Mouse (Mus musculus): ENCODE data around the gene Igfbp6.
A peak's percentile ranks its signal among the peaks of the same experiment; 100 is the strongest.

Igfbp6 gene

DNA sequence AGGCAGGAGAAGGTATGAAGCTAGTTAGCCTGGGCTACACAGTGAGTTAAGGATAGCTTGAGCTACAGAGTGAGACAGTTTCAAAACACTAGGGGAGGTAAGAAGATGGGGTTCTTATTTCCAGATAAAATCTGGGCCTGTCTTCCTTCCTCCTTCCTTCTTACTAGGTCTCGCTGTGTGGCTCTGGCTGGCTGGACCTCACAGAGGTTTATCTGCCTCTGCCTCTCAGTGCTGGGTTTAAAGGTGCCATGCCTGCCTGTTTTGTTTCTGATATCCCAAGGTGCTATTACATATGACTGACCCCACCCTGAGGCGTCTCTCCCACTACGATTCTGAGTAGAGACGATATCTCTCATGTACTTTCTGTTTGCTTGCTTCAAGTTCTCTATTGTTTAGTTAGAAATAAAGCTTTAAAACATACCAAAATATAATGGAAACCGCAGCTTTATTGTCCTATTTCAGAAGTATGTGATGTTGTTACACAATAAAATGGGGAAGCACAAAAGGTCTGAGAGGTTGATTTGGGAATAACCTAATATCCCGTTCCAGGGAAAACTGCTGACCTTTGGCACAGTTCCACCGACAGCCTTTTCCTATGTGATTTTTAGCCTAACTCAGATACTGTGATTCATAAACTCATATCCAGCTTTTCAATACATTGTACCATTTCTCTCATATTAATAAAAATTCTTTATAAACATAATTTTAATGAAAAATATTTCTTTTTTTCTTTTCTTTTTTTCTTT, 32.6 kb downstream of the Igfbp6 start:
- no peak for DNase-seq (ENCODE audit: low spot score in 2 of 2)

DNA sequence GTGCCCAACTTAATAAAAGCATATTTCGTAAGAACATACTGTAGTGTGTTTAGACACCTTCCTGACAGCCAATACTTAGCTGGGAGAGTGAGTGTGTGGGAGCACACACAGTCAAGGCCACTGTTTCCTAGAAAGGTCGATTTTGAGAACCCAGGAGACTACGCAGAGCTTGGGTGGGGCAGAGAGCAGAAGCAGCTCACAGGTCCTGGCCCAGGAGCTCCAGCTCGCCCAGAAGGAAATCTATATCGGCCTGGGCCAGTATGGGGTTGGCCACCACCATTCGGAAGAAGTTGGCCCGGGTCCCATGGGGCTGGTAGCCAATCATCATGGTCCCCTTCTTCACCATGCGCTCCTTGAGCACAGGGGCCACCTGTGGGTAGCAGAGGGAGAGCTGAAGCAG, 33.3 kb downstream of the Igfbp6 start:
- no peak for DNase-seq (ENCODE audit: low spot score in 2 of 2)

DNA sequence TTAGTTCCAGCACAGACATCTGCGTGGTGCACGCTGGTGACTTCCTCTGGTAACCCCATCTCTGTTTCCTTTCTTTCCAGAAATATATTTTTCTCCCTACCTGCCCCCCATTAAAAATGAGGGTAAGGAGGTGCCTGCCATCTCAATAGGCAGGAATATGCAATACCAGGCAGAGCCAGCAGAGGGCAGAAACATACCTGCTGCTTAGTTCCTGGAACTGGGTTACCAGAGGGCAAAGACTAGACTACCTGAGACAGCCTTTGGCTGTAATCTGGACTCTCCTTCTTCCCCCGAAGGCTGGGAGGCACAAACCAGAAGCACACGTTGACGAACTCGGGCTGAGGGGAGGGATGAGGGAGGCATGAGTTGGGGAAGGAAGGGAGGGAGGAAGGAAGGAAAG, 34.1 kb downstream of the Igfbp6 start:
- DNase-seq (ENCODE audit: low spot score in 2 of 2): peak; percentile 68 to 82

DNA sequence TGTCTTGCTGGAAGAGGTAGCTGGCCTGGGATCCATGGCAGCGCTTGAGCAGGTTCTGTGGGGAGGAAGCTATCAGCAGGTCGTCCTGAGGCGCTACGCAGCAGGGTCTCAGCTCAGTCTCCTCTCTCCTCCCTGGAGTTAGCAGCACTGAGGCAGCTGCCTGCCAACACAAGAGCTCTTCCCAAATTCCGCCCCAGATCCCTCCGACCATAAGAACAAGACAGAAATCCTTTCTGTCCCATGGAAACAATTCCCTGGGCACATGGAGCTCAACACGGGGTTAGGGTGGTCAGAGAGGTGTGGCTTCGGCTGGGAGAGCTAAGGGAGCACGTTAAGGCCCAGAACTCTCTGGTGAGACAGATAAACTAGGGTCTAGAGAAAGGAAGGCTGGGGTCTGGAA, 34.9 kb downstream of the Igfbp6 start:
- no peak for DNase-seq (ENCODE audit: low spot score in 2 of 2)

DNA sequence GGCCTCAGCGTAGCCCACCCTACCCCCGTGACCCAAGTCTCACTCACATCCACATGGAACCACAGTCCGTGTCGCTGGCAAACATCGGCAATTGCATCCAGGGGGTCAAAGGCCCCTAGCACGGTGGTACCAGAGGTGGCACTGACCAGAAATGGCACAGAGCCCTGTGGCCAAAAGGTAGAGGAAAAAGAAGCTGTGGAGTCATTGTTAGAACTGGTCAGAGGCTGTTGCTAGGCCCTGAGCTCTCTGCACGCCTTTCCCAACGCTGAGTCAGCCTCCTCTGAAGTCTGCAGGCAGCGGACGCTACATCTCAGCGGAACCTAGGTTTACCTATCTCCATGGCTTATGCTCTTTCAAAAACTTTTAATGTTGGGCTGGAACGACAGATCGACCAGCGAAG, 35.8 kb downstream of the Igfbp6 start:
- DNase-seq (ENCODE audit: low spot score in 2 of 2): no peak

DNA sequence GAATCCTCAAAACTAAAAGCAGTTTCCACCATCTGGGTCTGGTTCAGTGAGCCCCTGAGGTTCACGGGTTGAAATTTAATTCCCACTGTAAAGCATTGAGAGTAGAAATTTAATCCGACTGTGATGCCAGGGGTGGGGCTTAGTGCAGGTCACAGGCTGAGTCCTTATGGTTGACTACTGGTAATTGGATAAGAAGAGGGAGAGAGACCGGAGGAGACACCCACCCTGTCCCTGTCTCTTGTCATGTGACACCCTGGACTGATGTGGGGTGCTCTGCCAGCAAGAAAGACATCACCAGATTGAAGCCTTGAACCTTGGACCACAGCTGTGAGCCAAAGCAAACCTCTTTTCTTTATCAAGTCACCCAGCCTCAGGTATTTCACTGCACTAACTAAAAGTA, 38.9 kb downstream of the Igfbp6 start:
- no peak for DNase-seq (ENCODE audit: low spot score in 2 of 2)

DNA sequence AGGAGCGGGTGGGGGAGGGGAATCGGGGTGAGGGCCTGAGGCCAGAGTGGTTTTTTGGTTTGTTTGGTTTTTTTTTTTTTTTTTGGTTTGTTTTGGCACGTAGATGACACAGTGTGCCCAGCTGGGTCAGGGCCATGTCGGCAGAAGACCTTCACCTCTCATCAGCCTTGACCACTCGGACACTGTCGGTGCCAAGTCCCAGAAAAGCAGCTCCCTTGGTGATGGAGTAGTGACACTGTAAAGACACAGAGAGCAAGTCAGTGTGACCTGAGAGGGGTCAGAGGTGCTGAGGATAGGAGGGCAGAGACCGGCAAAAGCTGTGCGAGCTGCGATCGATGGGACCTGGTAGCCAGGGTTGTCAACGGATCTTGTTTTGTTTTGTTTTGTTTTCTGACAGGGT, 42.1 kb downstream of the Igfbp6 start:
- DNase-seq (ENCODE audit: low spot score in 2 of 2): no peak

DNA sequence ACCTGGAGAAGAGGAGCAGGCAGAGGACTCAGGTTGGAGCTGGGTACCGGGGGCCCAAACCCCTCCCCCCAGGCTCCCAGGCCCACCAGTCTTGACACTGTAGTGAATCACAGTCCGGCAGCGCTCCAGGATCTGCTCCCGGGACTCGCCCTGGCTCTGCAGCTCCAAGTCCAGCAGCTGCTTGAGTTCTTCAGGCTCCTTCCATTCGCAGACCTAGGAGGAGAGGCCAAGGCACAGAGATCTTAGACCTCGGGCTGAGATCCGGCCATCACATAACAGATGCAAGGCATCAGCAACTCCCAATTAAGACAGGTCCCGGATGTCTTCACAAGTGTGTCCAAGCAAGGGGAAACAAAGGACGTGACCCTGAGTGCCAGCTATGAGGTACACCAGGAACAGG, 43.9 kb downstream of the Igfbp6 start:
- DNase-seq (ENCODE audit: low spot score in 2 of 2): no peak

DNA sequence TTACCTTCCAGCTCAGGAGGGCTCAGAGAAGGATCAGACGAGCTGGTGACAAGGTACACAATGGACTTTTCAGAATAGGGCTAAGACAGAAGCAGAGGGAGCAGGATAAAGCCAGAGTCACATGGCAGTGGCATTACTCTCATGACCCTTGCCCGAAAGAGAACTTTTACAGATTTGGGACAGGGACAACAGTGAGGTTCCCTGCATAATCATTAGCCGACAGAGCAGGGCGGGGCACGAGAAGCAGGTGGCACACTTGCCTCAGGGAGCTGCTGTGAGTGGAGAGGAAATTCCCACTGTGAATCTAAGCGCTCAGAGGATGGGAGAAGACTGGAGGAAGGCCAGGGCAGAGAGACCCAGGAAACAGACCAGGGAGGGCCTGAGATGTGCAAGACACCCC, 44.7 kb downstream of the Igfbp6 start:
- no peak for DNase-seq (ENCODE audit: low spot score in 2 of 2)

DNA sequence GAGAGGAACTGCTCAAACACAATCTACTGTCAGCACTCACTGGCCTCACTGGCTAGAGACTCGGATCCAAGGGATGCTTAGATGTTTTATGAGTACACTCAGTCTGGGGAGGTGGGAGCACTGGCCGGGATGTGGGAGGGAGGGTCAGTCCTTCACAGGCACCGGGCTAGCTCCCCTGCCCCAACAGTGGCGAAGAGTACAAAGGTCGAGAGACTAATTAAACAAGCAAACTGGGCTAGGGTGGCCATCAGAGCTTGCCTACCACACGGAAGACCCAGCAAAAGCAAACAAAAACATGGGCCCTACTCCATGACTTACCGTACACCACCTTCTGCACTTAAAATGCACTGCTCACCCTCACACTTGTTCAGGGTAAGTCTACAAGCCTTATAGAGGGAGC, 47.5 kb downstream of the Igfbp6 start:
- no peak for DNase-seq (ENCODE audit: low spot score in 2 of 2)

DNA sequence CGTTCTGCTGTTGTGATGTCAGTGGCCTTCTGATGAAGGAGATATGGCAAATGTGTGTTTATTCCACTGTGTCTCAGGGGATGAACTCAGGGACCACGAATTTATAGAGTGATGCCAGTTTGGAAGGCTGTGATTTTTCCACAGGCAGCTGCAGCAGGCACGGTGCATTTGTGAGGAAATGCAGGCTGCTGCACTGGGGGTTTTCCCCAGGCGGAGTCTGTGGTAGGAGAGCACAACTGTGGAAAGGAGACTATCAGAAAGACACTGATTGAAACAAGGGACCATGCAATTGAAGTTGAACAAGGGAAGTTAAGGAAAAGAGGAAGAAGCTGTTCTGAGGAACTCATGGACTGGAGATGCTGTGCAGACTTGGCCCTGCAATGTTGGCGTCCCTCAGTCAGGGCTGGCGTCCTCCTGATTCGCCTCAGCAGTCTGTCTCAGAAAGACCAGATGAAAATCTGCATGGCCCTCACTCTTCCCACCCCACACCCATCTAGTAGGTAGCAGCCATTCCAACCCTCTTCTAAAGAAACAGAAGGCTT, 48.2 kb downstream of the Igfbp6 start:
- DNase-seq (ENCODE audit: low spot score in 2 of 2): no peak

DNA sequence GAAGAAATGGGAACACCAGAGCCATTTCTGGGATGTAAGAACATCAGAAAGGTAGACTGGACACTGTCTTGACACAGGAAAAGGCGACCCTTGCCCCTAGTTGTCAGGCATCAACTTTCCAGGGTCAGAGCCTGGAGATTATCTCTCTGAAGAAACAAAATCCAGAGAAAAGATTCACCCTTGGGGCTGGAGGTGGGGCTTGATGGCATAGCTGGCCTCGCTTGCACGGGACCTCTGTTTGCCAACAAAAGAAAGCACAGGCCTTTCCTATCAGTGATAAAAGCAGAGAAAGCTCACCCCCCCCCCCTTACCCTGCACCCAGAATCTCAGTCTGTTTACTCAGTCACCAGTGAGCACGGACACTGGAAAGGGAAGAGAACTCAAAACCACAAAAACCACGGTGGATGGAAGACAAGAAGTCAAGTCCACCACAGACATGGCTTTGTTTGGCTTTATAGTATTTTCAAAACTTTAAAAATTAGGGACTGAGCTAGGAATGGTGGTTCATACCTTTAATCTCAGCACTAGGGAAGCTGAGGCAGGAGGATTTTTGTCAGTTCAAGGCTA, 48.7 kb downstream of the Igfbp6 start:
- DNase-seq (ENCODE audit: low spot score in 2 of 2): no peak

DNA sequence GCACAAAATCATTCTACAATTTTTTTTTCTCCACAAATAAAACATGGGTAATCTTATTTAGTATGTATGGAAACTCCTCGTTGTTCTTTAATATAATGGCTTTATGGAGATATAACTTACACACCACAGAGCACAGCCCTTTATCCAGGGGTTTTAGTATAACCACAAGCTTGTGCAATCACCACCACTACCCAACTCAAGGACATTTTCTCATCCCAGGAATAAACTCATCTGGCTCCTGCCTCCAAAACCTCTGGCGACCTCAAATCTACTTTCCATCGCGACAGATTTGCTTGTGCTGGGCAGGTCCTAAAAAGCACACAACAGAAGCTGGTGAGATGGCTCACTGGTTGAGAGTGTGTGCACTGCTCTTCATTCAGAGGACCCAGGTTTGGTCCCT, 49.5 kb downstream of the Igfbp6 start:
- no peak for DNase-seq (ENCODE audit: low spot score in 2 of 2)

DNA sequence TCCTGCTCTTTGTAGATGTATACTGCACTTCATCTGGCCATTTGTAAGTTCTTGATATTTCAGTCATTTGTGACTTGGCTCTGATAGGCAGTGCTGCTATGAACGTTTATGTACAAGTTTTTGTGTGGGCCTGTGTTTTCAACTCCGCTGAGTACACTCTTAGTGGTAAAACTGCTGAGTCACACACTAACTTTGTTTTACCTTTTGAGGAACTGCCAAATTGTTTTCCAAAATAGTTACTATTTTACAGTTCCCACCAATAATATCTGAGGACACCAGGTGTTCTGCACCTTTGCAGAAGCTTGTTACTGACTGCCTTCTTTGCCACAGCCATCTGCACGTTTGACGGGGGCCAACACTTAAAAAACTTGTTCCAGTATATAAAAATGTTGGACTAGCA, 50.3 kb downstream of the Igfbp6 start:
- no peak for DNase-seq (ENCODE audit: low spot score in 2 of 2)

DNA sequence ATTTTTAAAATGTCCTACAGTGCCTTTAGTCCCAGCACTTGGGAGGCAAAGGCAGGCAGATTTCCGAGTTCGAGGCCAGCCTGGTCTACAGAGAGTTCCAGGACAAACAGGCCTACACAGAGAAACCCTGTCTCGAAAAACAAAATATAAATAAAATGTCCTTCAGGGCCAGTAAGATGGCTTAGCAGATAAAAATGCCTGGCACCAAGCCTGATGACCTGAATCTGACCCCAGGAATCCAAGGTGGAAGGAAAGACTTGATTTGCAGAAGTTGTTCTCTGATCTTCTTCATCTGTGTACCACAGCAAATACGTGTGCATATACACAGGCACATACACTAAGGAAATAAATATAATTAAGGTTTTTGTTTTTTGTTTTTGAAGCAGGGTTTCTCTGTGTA, 51.2 kb downstream of the Igfbp6 start:
- no peak for DNase-seq (ENCODE audit: low spot score in 2 of 2)

DNA sequence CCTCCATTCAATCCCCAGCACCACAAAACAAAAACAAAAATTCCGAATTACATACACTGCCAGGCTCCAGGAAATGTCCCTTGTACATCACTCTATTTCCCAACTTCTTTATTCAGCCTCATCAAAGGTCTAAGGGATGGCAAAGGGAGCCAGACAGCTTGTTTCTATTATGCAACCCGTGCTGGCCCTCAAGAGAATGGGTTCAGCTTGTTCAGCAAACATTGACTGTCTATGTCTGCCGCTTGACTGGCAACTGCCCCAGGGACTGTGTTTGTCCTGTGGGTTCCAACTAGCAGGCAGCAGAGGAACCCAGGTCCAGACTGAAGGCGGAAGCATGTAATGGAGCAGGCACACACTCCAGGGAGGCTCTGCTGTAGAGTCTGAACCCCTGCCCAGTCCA, 54.7 kb downstream of the Igfbp6 start:
- no peak for DNase-seq (ENCODE audit: low spot score in 2 of 2)

All from frontal cortex, postnatal 25 days (tissue).